Mouse (Mus musculus) liver, embryonic 14.5 days (tissue): Measurements from ENCODE around the gene Irf2. TPM values are rescaled to one million over a fixed set of nuclear protein-coding genes. Genes with fewer than 3 reads are reported as not detected.

Source experiments
- ATAC-seq: fragments of 200-750 bp; cut with Nextera tagmentation; 2 replicates; pipeline ENCODE4 v1.8.0; 2017; ENCODE audit warnings: moderate number of reproducible peaks, mild to moderate bottlenecking, moderate library complexity; ENCODE audit not compliant: insufficient read depth
- DNase-seq, 3 experiments: peaks; one replicate each; pipeline ENCODE4 v3.0.0-alpha.2; 2012 to 2013; ENCODE audit warnings: low read depth in 3 of 3, low spot score in 3 of 3
- H3K27ac ChIP-seq: fragments of 300-500 bp; sonication (generic); 2 replicates; pipeline ENCODE4 v1.5.1; 2014; ENCODE audit warnings: moderate library complexity, mild to moderate bottlenecking, control low read depth, inconsistent platforms
- H3K27me3 ChIP-seq: fragments of 300-500 bp; sonication (generic); 2 replicates; pipeline ENCODE4 v1.6.1; 2014; ENCODE audit warnings: mild to moderate bottlenecking, low read length, moderate library complexity; ENCODE audit not compliant: control insufficient read depth, insufficient read depth
- H3K36me3 ChIP-seq: fragments of 300-500 bp; sonication (generic); replicated peaks from 2 replicates; pipeline ENCODE4 v1.6.1; 2014; ENCODE audit warnings: low read depth; ENCODE audit not compliant: control insufficient read depth, insufficient read depth
- H3K4me1 ChIP-seq, 2 experiments: fragments of 200-500 bp in 1 of 2; fragments of 300-500 bp in 1 of 2; sonication (generic) in 1 of 2; replicated peaks; 2 replicates each; pipeline ENCODE4 v1.6.1; 2012 to 2014; ENCODE audit warnings: antibody characterized with exemption in 1 of 2, inconsistent platforms in 1 of 2, low read length in 1 of 2; ENCODE audit not compliant: control insufficient read depth in 2 of 2, insufficient read depth in 2 of 2
- H3K4me2 ChIP-seq: fragments of 300-500 bp; sonication (generic); 2 replicates; pipeline ENCODE4 v1.6.1; 2014; ENCODE audit warnings: low read depth, mild to moderate bottlenecking, control low read depth, moderate library complexity
- H3K4me3 ChIP-seq, 2 experiments: fragments of 200-500 bp in 1 of 2; fragments of 300-500 bp in 1 of 2; sonication (generic) in 1 of 2; 2 replicates each; pipeline ENCODE4 v1.5.1; 2012 to 2014; ENCODE audit warnings: low read depth in 2 of 2, low read length in 2 of 2, mild to moderate bottlenecking in 2 of 2, control low read depth in 1 of 2, inconsistent platforms in 1 of 2, moderate library complexity in 1 of 2; ENCODE audit not compliant: insufficient read depth in 1 of 2
- H3K9ac ChIP-seq: fragments of 300-500 bp; sonication (generic); replicated peaks from 2 replicates; pipeline ENCODE4 v1.6.1; 2014; ENCODE audit warnings: mild to moderate bottlenecking, control low read depth, moderate library complexity
- H3K9me3 ChIP-seq: fragments of 300-500 bp; sonication (generic); 2 replicates; pipeline ENCODE4 v1.6.1; 2016; ENCODE audit warnings: low read length, mixed read lengths; ENCODE audit not compliant: control insufficient read depth
- CTCF ChIP-seq: IDR thresholded peaks from 2 replicates; pipeline ENCODE4 v1.5.1; 2016; ENCODE audit warnings: antibody characterized with exemption, low read depth, control low read depth
- EP300 ChIP-seq: IDR thresholded peaks from 2 replicates; pipeline ENCODE4 v1.6.1; 2016; ENCODE audit warnings: antibody characterized with exemption, low read depth
- WGBS: fragments of 180-500 bp; shearing (Covaris S2); extraction: QIAGEN DNeasy Blood & Tissue Kit; methylation state at CpG from one replicate; pipeline ENCODE4 v1.1.7; 2014; ENCODE audit not compliant: insufficient replicate concordance; 5-methylcytosine and 5-hydroxymethylcytosine counted together
- polyA plus RNA-seq, 2 experiments: library from polyadenylated mRNA; depleted of rRNA in 1 of 2; stranded (reverse) in 1 of 2; unstranded in 1 of 2; fragments of >200 nt; fragmentation: Nextera tagmentation in 1 of 2; extraction: Ambion mirVana in 1 of 2; gene quantifications; 2 replicates each; pipeline versions ENCODE4 v1.2.1 to v1.2.3; 2012 to 2014

Gene Irf2
- polyA plus RNA-seq, 2 experiments = 5.8 to 11.8 TPM

DNA sequence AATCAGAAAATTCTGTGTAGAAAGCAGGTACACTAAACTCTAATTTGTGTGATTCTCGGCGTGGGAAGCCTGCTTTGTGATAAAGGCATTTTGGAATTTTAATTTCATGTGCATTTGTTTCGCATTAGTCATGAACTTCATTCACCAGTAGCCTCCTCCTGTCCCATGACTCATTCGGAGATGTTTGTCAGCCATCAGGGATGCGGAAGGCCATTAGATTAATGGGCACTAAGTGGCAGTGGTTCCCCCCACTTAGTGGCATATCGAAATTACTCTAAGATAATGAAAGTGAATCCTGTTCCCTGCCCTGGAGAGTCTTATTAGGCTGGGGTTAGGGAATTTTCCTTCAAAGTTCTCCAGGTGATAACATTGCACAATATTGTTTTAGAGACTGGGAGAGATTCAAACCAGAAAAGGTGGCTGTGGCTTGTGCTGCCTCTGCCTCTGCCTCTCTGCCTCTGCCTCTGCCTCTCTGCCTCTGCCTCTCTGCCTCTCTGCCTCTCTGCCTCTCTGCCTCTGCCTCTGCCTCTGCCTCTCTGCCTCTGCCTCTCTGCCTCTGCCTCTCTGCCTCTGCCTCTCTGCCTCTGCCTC lies 41.6 kb downstream of the Irf2 start:
- no peaks in the 10 kb centered on the region for H3K36me3 ChIP-seq
- H3K4me1 ChIP-seq = peaks cover 0 to 14% of the 10 kb centered on the region in 2 experiments; a peak in 3 of 4 replicates
- H3K4me3 ChIP-seq = no peak overlapping the region
- no peaks in the 10 kb centered on the region for H3K27me3 ChIP-seq
- no peak for DNase-seq
- WGBS = 83% methylated on average over 6 of the region's 6 CpGs
- no peaks in the 10 kb centered on the region for H3K9me3 ChIP-seq
- H3K27ac ChIP-seq = no peak overlapping the region
- no peak for TF ChIP-seq EP300
- TF ChIP-seq CTCF = no peak
- no peak overlapping the region for H3K9ac ChIP-seq
- ATAC-seq = no peak
- no peak overlapping the region for H3K4me2 ChIP-seq

- DNase-seq (no peak), ATAC-seq (no peak)
- WGBS = 81% methylated on average over 5 of the region's 5 CpGs
Measured at GRCm38 (mm10) chr8:46782254-46782653, 42.7 kb downstream of the Irf2 start.

GRCm38 (mm10) chr8:46785070-46785469 lies 45.5 kb downstream of the Irf2 start:
- no peak overlapping the region for H3K4me3 ChIP-seq
- H3K4me1 ChIP-seq = peaks cover 13 to 29% of the 10 kb centered on the region in 2 experiments
- 13% methylated on average over 2 of the region's 2 CpGs for whole genome bisulfite sequencing
- TF ChIP-seq EP300 = no peak
- no peak for TF ChIP-seq CTCF
- no peaks in the 10 kb centered on the region for H3K36me3 ChIP-seq
- H3K9me3 ChIP-seq = no peaks in the 10 kb centered on the region
- H3K4me2 ChIP-seq = no peak overlapping the region
- H3K9ac ChIP-seq = no peak overlapping the region
- H3K27me3 ChIP-seq = no peaks in the 10 kb centered on the region
- ATAC-seq = no peak
- H3K27ac ChIP-seq = no peak overlapping the region
- DNase-seq = no peak

More at GRCm38 (mm10) chr8:46782254-46782653, 42.7 kb downstream of the Irf2 start:
- H3K9ac ChIP-seq = no peak overlapping the region
- TF ChIP-seq EP300 = no peak
- no peak for TF ChIP-seq CTCF
- no peak overlapping the region for H3K4me2 ChIP-seq
- no peaks in the 10 kb centered on the region for H3K9me3 ChIP-seq
- H3K27me3 ChIP-seq = no peaks in the 10 kb centered on the region
- H3K4me1 ChIP-seq = peaks cover 0 to 14% of the 10 kb centered on the region in 2 experiments; a peak in 3 of 4 replicates
- no peaks in the 10 kb centered on the region for H3K36me3 ChIP-seq
- no peak overlapping the region for H3K27ac ChIP-seq
- no peak overlapping the region for H3K4me3 ChIP-seq

- 17% methylated on average over 6 of the region's 6 CpGs for WGBS
- H3K36me3 ChIP-seq = no peaks in the 10 kb centered on the region
- no peaks in the 10 kb centered on the region for H3K27me3 ChIP-seq
- TF ChIP-seq CTCF = no peak
- 0 out of 2 replicates have a peak, but pooled peaks have one; percentile 29 for TF ChIP-seq EP300
- no peak overlapping the region for H3K9ac ChIP-seq
- no peak overlapping the region for H3K27ac ChIP-seq
- H3K4me1 ChIP-seq = peaks cover 13 to 32% of the 10 kb centered on the region in 2 experiments
- H3K4me3 ChIP-seq = no peak overlapping the region
- ATAC-seq = peak; percentile 54
- DNase-seq = peak in 1 of 3 experiments; percentile 23
- H3K9me3 ChIP-seq = no peaks in the 10 kb centered on the region
- H3K4me2 ChIP-seq = no peak overlapping the region
Measured at GRCm38 (mm10) chr8:46785926-46786325, 46.4 kb downstream of the Irf2 start.

- no peak overlapping the region for H3K4me2 ChIP-seq
- TF ChIP-seq EP300 (peak; percentile 55), CTCF (no peak)
- H3K9me3 ChIP-seq = no peaks in the 10 kb centered on the region
- no peak overlapping the region; the same call in 1 of the 2 replicates for H3K27ac ChIP-seq
- no peaks in the 10 kb centered on the region for H3K27me3 ChIP-seq
- H3K4me1 ChIP-seq = peaks cover 13 to 46% of the 10 kb centered on the region in 2 experiments
- H3K36me3 ChIP-seq = no peaks in the 10 kb centered on the region
- DNase-seq = peak; percentile 22 to 50 (median 32)
- H3K4me3 ChIP-seq = no peak overlapping the region
- H3K9ac ChIP-seq = no peak overlapping the region
- WGBS = 34% methylated on average over 5 of the region's 5 CpGs
- peak; percentile 54; the same call in 1 of the 2 replicates for ATAC-seq
Measured at GRCm38 (mm10) chr8:46789091-46789881, 49.8 kb downstream of the Irf2 start.
